Mouse (Mus musculus): ENCODE data around the gene 4931428L18Rik. TPM values are rescaled to one million over a fixed set of nuclear protein-coding genes. Genes with fewer than 3 reads are reported as not detected.
A peak's percentile ranks its signal among the peaks of the same experiment; 100 is the strongest.

4931428L18Rik gene
- polyA plus RNA-seq, 1 experiment from 2014 or later = 0.14 TPM

DNA sequence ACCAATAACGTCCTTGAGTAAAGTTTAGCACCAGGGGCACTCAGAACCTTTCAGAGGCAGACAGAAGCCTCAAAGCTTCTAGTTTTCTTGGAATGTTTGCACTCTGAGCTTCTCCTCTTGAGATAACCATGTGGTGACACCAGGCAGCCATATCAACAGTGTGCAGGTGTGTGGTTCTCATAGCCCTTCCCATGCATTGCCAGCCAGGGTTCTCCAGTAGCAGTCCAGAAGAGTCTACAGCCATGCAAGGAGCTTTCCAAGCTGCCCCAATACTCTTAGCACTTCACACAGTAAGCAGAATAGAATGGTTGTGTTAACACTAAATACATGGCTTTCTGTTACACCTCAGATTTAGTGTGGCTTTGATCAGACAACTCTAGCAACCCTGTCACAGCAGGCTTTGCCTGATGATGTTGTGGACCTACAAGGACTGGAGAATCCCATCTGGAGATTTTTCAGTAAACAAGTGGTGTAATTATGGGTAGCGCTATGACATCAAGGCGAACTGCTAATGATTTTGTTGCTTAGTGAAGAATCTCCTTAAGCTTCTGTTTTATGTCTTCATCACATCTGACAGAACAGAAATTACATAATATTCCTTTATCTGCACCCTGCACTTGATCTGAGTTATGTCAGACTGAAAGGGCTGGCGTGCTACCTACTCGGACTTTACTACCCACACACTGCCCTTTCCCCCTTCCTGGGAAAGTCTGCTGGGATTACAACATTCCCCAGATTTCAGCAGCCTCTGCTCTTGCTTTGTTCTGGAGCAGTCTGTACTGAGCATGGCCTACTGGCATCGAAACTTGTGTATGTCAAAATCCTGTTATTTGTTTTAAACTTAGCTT, 149.7 kb downstream of the 4931428L18Rik start:
- H3K9ac ChIP-seq (ENCODE audit: low read length) = no peak overlapping the region
- H3K27me3 ChIP-seq (ENCODE audit: control insufficient read depth, insufficient read depth, low read depth, low read length) = no peaks in the 10 kb centered on the region
- no peaks in the 10 kb centered on the region for H3K36me3 ChIP-seq (ENCODE audit: control insufficient read depth, insufficient read depth, low read length)
- no peaks in the 10 kb centered on the region for H3K4me1 ChIP-seq (replicated peaks; ENCODE audit: control insufficient read depth, insufficient read depth, low read length)
- H3K4me2 ChIP-seq (ENCODE audit: low read depth, low read length) = no peak overlapping the region
- H3K4me3 ChIP-seq (ENCODE audit: low read length) = no peak overlapping the region
- H3K27ac ChIP-seq (ENCODE audit: low read length) = no peak overlapping the region
- WGBS = 44% methylated on average over 6 of the region's 6 CpGs
- ATAC-seq (ENCODE audit: low read depth) = peak; percentile 97
- H3K9me3 ChIP-seq (ENCODE audit: control insufficient read depth, low read length) = no peaks in the 10 kb centered on the region

DNA sequence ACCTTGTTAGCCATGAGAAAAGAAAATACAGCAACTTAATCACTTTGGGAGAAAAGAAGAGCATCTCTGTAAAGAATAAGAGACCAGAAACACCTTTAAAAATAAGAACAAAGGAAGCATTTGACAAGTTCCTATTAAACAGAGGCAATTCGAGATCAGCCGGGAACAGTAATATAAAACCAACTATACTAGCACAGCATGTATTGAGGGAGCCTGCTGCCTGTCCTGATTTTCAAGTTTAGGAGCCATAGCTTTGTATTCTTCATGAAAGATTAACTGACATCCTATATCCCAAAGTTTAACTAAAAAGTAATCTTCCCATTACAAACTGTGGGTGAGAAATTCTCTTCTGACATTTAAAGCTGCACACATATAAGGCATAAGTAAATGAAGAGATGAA, 151.3 kb downstream of the 4931428L18Rik start:
- Histone ChIP-seq H3K27me3 (ENCODE audit: control insufficient read depth, insufficient read depth, low read depth, low read length) (no peaks in the 10 kb centered on the region), H3K36me3 (ENCODE audit: control insufficient read depth, insufficient read depth, low read length) (no peaks in the 10 kb centered on the region), H3K4me2 (ENCODE audit: low read depth, low read length) (no peak overlapping the region), H3K4me1 (replicated peaks; ENCODE audit: control insufficient read depth, insufficient read depth, low read length) (no peaks in the 10 kb centered on the region), H3K4me3 (ENCODE audit: low read length) (no peak overlapping the region), H3K27ac (ENCODE audit: low read length) (no peak overlapping the region), H3K9me3 (ENCODE audit: control insufficient read depth, low read length) (no peaks in the 10 kb centered on the region), H3K9ac (ENCODE audit: low read length) (no peak overlapping the region)
- no peak for ATAC-seq (ENCODE audit: low read depth)
- 79% methylated on average over 2 of the region's 2 CpGs for WGBS

DNA sequence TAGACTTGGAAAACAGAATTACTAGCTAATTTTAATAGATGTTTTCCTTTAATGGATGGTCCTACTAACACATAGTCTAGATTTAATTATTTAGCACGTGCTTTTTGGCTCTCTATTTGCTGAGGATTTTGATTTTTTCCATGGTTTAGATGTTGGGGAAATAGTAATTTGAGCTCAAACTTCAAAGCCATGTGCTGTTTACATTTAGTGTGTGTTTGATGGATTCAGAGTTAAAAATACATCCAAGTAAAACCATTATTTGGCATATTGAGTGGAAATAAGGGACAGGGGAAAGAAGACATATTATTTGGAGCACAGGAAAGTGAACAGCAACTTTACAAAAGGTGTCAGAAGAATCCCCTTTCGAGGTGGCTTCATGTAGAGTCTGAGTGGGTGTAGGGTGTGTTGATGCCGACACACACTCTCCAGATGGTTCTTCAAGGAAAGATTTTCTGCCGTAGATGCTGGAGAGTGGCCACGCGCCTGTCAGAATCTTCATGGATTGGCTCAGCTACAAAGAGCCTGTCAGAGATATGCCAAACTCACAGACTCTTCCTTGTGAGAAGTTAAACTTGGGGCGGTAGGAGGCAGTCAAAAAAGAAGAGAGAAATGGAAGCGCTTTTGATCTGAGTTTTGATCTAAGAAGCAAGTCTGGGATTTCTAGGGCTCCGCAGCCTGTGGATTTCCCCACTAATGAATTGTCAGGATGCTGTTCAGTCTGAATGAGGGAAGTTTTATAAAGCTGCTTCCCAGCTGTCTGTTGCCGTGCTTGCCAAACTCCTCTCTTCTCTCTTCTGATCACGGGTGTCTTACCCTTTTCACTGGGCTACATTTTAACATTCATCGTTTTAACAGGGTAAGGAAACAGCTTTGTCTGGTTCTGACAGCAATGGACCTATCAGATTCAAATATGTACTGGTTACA, 157.4 kb downstream of the 4931428L18Rik start:
- Histone ChIP-seq H3K27ac (ENCODE audit: low read length) (peak overlapping the region; percentile 53), H3K4me3 (ENCODE audit: low read length) (no peak overlapping the region), H3K9me3 (ENCODE audit: control insufficient read depth, low read length) (no peaks in the 10 kb centered on the region), H3K9ac (ENCODE audit: low read length) (no peak overlapping the region), H3K36me3 (ENCODE audit: control insufficient read depth, insufficient read depth, low read length) (no peaks in the 10 kb centered on the region), H3K27me3 (ENCODE audit: control insufficient read depth, insufficient read depth, low read depth, low read length) (no peaks in the 10 kb centered on the region), H3K4me1 (replicated peaks; ENCODE audit: control insufficient read depth, insufficient read depth, low read length) (no peaks in the 10 kb centered on the region; the same call in 1 of the 2 replicates), H3K4me2 (ENCODE audit: low read depth, low read length) (peak overlapping the region; percentile 16)
- peak; percentile 77 for ATAC-seq (ENCODE audit: low read depth)
- 47% methylated on average over 12 of the region's 12 CpGs for WGBS

DNA sequence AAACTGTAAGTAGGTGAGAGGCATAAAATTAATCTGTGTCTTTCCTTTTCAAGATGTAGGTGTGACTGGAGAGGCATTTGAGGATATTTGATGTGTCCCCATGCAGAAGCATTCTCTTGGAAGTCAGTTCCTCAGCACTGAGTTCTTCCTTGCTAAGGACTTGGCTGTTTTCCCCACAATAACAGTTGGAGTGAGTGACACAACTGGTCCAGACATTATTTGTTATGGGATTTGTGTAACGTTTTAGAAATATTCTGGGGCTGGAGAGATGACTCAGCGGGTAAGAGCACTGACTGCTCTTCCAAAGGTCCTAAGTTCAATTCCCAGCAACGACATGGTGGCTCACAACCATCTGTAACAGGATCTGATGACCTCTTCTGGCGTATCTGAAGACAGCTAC, 162.7 kb downstream of the 4931428L18Rik start:
- 57% methylated on average over 4 of the region's 4 CpGs for WGBS
- no peaks in the 10 kb centered on the region for H3K9me3 ChIP-seq (ENCODE audit: control insufficient read depth, low read length)
- H3K27ac ChIP-seq (ENCODE audit: low read length) = no peak overlapping the region
- H3K4me3 ChIP-seq (ENCODE audit: low read length) = no peak overlapping the region
- 0 out of 2 replicates have a peak, but pooled peaks cover 5% of the 10 kb centered on the region for H3K4me1 ChIP-seq (replicated peaks; ENCODE audit: control insufficient read depth, insufficient read depth, low read length)
- no peak for ATAC-seq (ENCODE audit: low read depth)
- H3K36me3 ChIP-seq (ENCODE audit: control insufficient read depth, insufficient read depth, low read length) = no peaks in the 10 kb centered on the region
- H3K9ac ChIP-seq (ENCODE audit: low read length) = no peak overlapping the region
- H3K4me2 ChIP-seq (ENCODE audit: low read depth, low read length) = no peak overlapping the region
- no peaks in the 10 kb centered on the region for H3K27me3 ChIP-seq (ENCODE audit: control insufficient read depth, insufficient read depth, low read depth, low read length)

DNA sequence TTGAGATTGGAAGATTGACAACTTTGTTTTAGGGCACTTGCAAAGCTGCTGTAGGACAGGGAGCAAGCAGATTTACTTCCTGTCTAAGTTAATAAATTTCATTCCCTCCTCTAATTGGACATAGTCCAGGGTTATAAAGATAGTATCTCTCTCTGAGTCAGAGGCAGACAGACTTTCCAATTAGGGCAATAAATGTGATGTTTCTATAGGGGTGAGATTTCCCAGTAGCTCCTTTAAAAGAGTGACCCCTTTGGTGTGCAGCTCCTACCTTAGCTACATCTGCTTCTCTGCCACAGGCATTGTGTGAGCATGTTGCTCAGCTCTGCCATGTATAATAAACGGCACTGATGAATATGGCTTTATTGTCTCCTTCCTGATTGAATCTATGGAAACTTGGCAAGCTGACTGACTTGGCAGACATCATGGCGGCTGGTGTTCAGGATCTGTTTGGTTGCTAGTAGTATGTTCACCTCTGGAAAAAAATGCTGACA, 163.6 kb downstream of the 4931428L18Rik start:
- Histone ChIP-seq H3K36me3 (ENCODE audit: control insufficient read depth, insufficient read depth, low read length) (no peaks in the 10 kb centered on the region), H3K4me3 (ENCODE audit: low read length) (no peak overlapping the region), H3K9ac (ENCODE audit: low read length) (no peak overlapping the region), H3K4me1 (replicated peaks; ENCODE audit: control insufficient read depth, insufficient read depth, low read length) (0 out of 2 replicates have a peak, but pooled peaks cover 5% of the 10 kb centered on the region), H3K4me2 (ENCODE audit: low read depth, low read length) (no peak overlapping the region), H3K9me3 (ENCODE audit: control insufficient read depth, low read length) (no peaks in the 10 kb centered on the region), H3K27ac (ENCODE audit: low read length) (peak overlapping the region; percentile 20; the same call in 1 of the 2 replicates), H3K27me3 (ENCODE audit: control insufficient read depth, insufficient read depth, low read depth, low read length) (no peaks in the 10 kb centered on the region)
- ATAC-seq (ENCODE audit: low read depth) = 0 out of 2 replicates have a peak, but pooled peaks have one; percentile 34
- WGBS = 39% methylated on average over 2 of the region's 2 CpGs

DNA sequence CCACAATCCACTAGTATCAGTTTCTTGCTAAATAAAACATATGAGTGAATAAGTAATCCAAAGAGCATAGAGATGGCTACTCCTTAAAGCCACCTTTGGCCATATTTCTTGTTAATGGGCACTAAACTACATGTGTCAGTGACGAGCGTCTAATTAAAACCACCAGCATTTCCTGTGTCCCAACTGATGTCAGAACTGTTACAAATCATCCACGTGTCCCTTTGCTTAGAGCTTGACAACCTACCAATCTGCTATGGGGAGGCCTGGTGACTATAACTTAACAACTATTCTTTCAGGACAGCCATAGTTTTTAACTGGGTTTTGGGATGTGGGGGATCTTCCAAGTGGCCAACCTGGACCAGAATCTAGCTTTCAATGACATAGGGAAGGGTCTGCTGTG, 164.3 kb downstream of the 4931428L18Rik start:
- no peaks in the 10 kb centered on the region for H3K9me3 ChIP-seq (ENCODE audit: control insufficient read depth, low read length)
- no peak overlapping the region for H3K9ac ChIP-seq (ENCODE audit: low read length)
- WGBS = 64% methylated on average over 3 of the region's 3 CpGs
- no peak overlapping the region for H3K27ac ChIP-seq (ENCODE audit: low read length)
- no peaks in the 10 kb centered on the region for H3K36me3 ChIP-seq (ENCODE audit: control insufficient read depth, insufficient read depth, low read length)
- no peak overlapping the region for H3K4me2 ChIP-seq (ENCODE audit: low read depth, low read length)
- no peak for ATAC-seq (ENCODE audit: low read depth)
- no peaks in the 10 kb centered on the region for H3K27me3 ChIP-seq (ENCODE audit: control insufficient read depth, insufficient read depth, low read depth, low read length)
- H3K4me3 ChIP-seq (ENCODE audit: low read length) = no peak overlapping the region
- 0 out of 2 replicates have a peak, but pooled peaks cover 5% of the 10 kb centered on the region for H3K4me1 ChIP-seq (replicated peaks; ENCODE audit: control insufficient read depth, insufficient read depth, low read length)

DNA sequence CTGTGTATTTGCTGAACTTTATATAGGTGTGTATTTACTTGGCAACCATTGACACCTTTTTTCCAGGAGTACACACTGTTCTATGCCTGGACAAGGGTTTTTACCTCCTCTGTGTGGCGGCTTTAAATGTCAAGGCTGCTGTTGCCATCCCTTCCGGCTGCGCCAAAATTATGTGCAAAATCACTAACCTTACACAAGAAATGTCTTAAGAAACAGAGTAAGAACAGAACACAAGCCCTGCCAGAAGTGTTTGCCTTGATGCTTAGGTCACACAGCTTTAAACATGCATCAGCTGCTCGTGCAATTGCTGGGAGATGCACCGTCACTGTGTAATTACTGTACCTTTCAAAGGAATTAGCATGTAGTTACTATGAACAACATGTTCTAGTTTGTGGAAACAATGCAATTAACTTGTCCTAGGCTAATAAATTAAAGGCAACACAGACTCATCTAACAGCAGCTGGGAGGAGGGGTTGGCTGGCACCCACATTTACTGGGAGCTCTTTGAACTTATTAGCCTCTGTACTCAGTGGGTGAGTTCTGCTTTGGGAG, 171.0 kb downstream of the 4931428L18Rik start:
- Histone ChIP-seq H3K27ac (ENCODE audit: low read length) (no peak overlapping the region), H3K4me2 (ENCODE audit: low read depth, low read length) (no peak overlapping the region), H3K9ac (ENCODE audit: low read length) (no peak overlapping the region), H3K4me3 (ENCODE audit: low read length) (no peak overlapping the region), H3K4me1 (replicated peaks; ENCODE audit: control insufficient read depth, insufficient read depth, low read length) (peaks cover 7% of the 10 kb centered on the region; the same call in 1 of the 2 replicates), H3K9me3 (ENCODE audit: control insufficient read depth, low read length) (no peaks in the 10 kb centered on the region), H3K27me3 (ENCODE audit: control insufficient read depth, insufficient read depth, low read depth, low read length) (no peaks in the 10 kb centered on the region), H3K36me3 (ENCODE audit: control insufficient read depth, insufficient read depth, low read length) (no peaks in the 10 kb centered on the region)
- peak; percentile 51 for ATAC-seq (ENCODE audit: low read depth)
- WGBS = 60% methylated on average over 5 of the region's 5 CpGs

DNA sequence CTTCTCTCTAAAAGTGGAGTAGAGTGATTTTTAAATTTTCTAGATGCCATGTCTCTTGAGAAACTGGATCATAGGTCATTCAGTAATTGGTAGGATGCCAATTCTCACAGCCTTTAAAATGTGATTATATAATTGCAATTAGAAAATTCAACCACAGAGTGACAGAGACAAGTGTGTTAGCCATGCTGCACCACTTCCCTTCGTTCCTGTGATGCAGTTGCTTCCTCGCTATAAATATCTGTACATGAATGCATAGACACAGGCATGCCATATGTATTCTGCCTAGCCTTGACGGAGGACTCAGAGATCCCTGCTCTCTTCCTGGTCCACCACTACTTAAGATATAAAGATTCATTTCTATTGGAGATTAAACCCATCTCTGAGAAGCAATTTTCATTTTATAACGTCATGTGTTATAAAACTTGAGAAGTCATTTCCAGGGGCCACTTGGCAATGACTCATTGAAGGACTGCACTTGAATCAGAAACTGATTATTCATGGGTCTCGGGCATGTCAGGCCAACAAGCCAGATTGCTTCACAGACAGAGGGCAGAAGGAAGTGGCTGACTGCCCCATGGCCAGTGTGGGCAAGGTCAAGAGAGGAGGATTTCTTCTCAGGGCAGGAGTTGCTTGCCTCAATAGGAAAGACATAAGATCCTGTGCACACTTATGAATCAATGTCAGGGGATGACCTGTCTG, 172.4 kb downstream of the 4931428L18Rik start:
- 0 out of 2 replicates have a peak overlapping the region, but pooled peaks have one; percentile 12 for H3K27ac ChIP-seq (ENCODE audit: low read length)
- H3K9ac ChIP-seq (ENCODE audit: low read length) = no peak overlapping the region
- no peak overlapping the region for H3K4me3 ChIP-seq (ENCODE audit: low read length)
- no peaks in the 10 kb centered on the region for H3K9me3 ChIP-seq (ENCODE audit: control insufficient read depth, low read length)
- no peaks in the 10 kb centered on the region for H3K27me3 ChIP-seq (ENCODE audit: control insufficient read depth, insufficient read depth, low read depth, low read length)
- no peaks in the 10 kb centered on the region for H3K36me3 ChIP-seq (ENCODE audit: control insufficient read depth, insufficient read depth, low read length)
- H3K4me2 ChIP-seq (ENCODE audit: low read depth, low read length) = no peak overlapping the region
- WGBS = 58% methylated on average over 5 of the region's 5 CpGs
- H3K4me1 ChIP-seq (replicated peaks; ENCODE audit: control insufficient read depth, insufficient read depth, low read length) = peaks cover 7% of the 10 kb centered on the region; the same call in 1 of the 2 replicates
- no peak for ATAC-seq (ENCODE audit: low read depth)

All from lung, embryonic 16.5 days (tissue).